Mouse (Mus musculus) bone marrow macrophage, adult 2 months (primary cell): Measurements from ENCODE around the gene Atp7a.
"Not testable (repeated sequence)": the region's sequence is repeated elsewhere in the genome, so short reads cannot be mapped to it uniquely, and the experiment has no call there.

Source experiments
- CTCF ChIP-seq: IDR thresholded peaks from 2 replicates; pipeline ENCODE4 v1.5.1; 2012; ENCODE audit warnings: low read depth, mild to moderate bottlenecking, low read length, moderate library complexity
- POLR2A ChIP-seq: IDR thresholded peaks from 2 replicates; pipeline ENCODE4 v1.6.1; 2012; ENCODE audit warnings: mild to moderate bottlenecking, low read depth, low read length, borderline replicate concordance

DNA sequence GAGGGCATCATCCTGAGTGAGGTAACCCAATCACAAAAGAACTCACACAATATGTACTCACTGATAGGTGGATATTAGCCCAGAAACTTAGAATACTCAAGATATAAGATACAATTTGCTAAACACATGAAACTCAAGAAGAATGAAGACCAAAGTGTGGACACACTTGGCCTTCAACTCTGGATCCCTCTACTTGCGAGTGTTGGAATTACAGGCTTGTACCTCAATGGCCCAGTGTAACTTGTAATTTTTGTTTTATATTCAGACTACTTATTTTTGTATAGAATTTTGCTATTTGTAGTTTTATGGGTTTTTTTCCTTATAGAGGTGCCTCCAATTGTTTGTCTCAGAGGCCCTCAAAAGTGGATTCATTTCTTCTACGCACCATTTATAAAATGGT, 50.8 kb downstream of the Atp7a start:
- TF ChIP-seq CTCF, POLR2A: not testable (repeated sequence)
